Mouse (Mus musculus): ENCODE results near the gene Ormdl3.

GRCm38 (mm10) chr11:98588833-98589281, 1.7 kb upstream of the Ormdl3 start:
- TF ChIP-seq CTCF (IDR thresholded peaks at IDR 0.05; ENCODE audit: low read depth) (no peak), EP300 (IDR thresholded peaks at IDR 0.05; ENCODE audit: low read depth) (no peak)

Data from liver, postnatal 0 days (tissue).